Mouse (Mus musculus) kidney, adult 18-20 months (tissue): Measurements from ENCODE around the gene Trio.

Experiments used
- DNase-seq: peaks from one replicate; pipeline ENCODE4 v3.0.0; 2021

The Trio gene

GRCm38 (mm10) chr15:28025447-28026166 lies at the start of gene Trio:
TSS of gene Trio (minus strand) at chr15:28025848.
- peak; percentile 97 for DNase-seq

GRCm38 (mm10) chr15:28074416-28074970 lies 48.8 kb upstream of the Trio start:
- no peak for DNase-seq

- no peak for DNase-seq
These were observed 46.0 kb upstream of the Trio start for GRCm38 (mm10) chr15:28071601-28072000.

- peak; percentile 41 for DNase-seq
These were observed 45.2 kb upstream of the Trio start for GRCm38 (mm10) chr15:28070771-28071419.

- peak; percentile 33 for DNase-seq
These were observed 44.6 kb upstream of the Trio start for GRCm38 (mm10) chr15:28070221-28070620.

- DNase-seq = peak; percentile 12
These were observed 41.7 kb upstream of the Trio start for GRCm38 (mm10) chr15:28067373-28067772.

GRCm38 (mm10) chr15:28066468-28066867 lies 40.8 kb upstream of the Trio start:
- DNase-seq = no peak

- no peak for DNase-seq
These were observed 39.9 kb upstream of the Trio start for GRCm38 (mm10) chr15:28065572-28065971.

GRCm38 (mm10) chr15:28064733-28065088 lies 39.1 kb upstream of the Trio start:
- no peak for DNase-seq

GRCm38 (mm10) chr15:28064081-28064732 lies 38.6 kb upstream of the Trio start:
- peak; percentile 34 for DNase-seq

- DNase-seq = no peak
These were observed 37.8 kb upstream of the Trio start for GRCm38 (mm10) chr15:28063466-28063865.

GRCm38 (mm10) chr15:28062016-28062415 lies 36.4 kb upstream of the Trio start:
- DNase-seq = no peak

- DNase-seq = no peak
These were observed 35.3 kb upstream of the Trio start for GRCm38 (mm10) chr15:28060977-28061376.

GRCm38 (mm10) chr15:28060423-28060822 lies 34.8 kb upstream of the Trio start:
- DNase-seq = no peak

- no peak for DNase-seq
These were observed 31.9 kb upstream of the Trio start for GRCm38 (mm10) chr15:28057545-28057944.

- no peak for DNase-seq
These were observed 29.1 kb upstream of the Trio start for GRCm38 (mm10) chr15:28054731-28055130.

- DNase-seq = no peak
These were observed 28.5 kb upstream of the Trio start for GRCm38 (mm10) chr15:28054111-28054510.

GRCm38 (mm10) chr15:28053226-28053625 lies 27.6 kb upstream of the Trio start:
- DNase-seq = no peak

GRCm38 (mm10) chr15:28051811-28052210 lies 26.2 kb upstream of the Trio start:
- DNase-seq = no peak

GRCm38 (mm10) chr15:28051104-28051625 lies 25.5 kb upstream of the Trio start:
- peak; percentile 34 for DNase-seq

- no peak for DNase-seq
These were observed 22.1 kb upstream of the Trio start for GRCm38 (mm10) chr15:28047711-28048110.

GRCm38 (mm10) chr15:28041158-28041865 lies 15.7 kb upstream of the Trio start:
- peak; percentile 58 for DNase-seq

GRCm38 (mm10) chr15:28037651-28038050 lies 12.0 kb upstream of the Trio start:
- DNase-seq = no peak
